Mouse (Mus musculus) limb, embryonic 11.5 days (tissue): ENCODE data around the gene Gm4175. TPM values are rescaled to one million over a fixed set of nuclear protein-coding genes. Genes with fewer than 3 reads are reported as not detected.
"Not testable (repeated sequence)": the region's sequence is repeated elsewhere in the genome, so short reads cannot be mapped to it uniquely, and the experiment has no call there.

Experiments
- ATAC-seq: fragments of 200-750 bp; cut with Nextera tagmentation; 2 replicates; pipeline ENCODE4 v1.8.0; 2017; ENCODE audit warnings: low read depth; ENCODE audit not compliant: insufficient number of reproducible peaks, low FRiP score, low TSS enrichment
- DNase-seq: peaks from one replicate; pipeline ENCODE4 v3.0.0-alpha.2; 2015; ENCODE audit warnings: low spot score
- H3K27ac ChIP-seq: fragments of 300-500 bp; sonication (generic); replicated peaks from 2 replicates; pipeline ENCODE4 v1.5.1; 2014; ENCODE audit warnings: low read depth, mild to moderate bottlenecking, low read length
- H3K27me3 ChIP-seq: fragments of 300-500 bp; sonication (generic); 2 replicates; pipeline ENCODE4 v1.6.1; 2014; ENCODE audit warnings: mild to moderate bottlenecking, low read length, mixed read lengths; ENCODE audit not compliant: control insufficient read depth, insufficient read depth
- H3K36me3 ChIP-seq: fragments of 300-500 bp; sonication (generic); 2 replicates; pipeline ENCODE4 v1.6.1; 2014; ENCODE audit warnings: mild to moderate bottlenecking, low read length, moderate library complexity, mixed read lengths; ENCODE audit not compliant: control insufficient read depth, insufficient read depth
- H3K4me1 ChIP-seq: fragments of 300-500 bp; sonication (generic); 2 replicates; pipeline ENCODE4 v1.6.1; 2014; ENCODE audit warnings: low read length, mixed read lengths; ENCODE audit not compliant: control insufficient read depth, insufficient read depth
- H3K4me2 ChIP-seq: fragments of 300-500 bp; sonication (generic); 2 replicates; pipeline ENCODE4 v1.6.1; 2014; ENCODE audit warnings: low read depth, mild to moderate bottlenecking, moderate library complexity; ENCODE audit not compliant: severe bottlenecking
- H3K4me3 ChIP-seq: fragments of 300-500 bp; sonication (generic); 2 replicates; pipeline ENCODE4 v1.5.1; 2014; ENCODE audit warnings: low read depth, low read length
- H3K9ac ChIP-seq: fragments of 300-500 bp; sonication (generic); 2 replicates; pipeline ENCODE4 v1.6.1; 2014; ENCODE audit warnings: mild to moderate bottlenecking, low read length
- H3K9me3 ChIP-seq: fragments of 300-500 bp; sonication (generic); 2 replicates; pipeline ENCODE4 v1.6.1; 2016; ENCODE audit warnings: low read length; ENCODE audit not compliant: control insufficient read depth
- WGBS: fragments of 180-500 bp; shearing (Covaris S2); extraction: QIAGEN DNeasy Blood & Tissue Kit; methylation state at CpG from one replicate; pipeline ENCODE4 v1.1.7; 2014; 5-methylcytosine and 5-hydroxymethylcytosine counted together
- polyA plus RNA-seq: library from polyadenylated mRNA; unstranded; fragments of >200 nt; fragmentation: Nextera tagmentation; extraction: Ambion mirVana; gene quantifications from 2 replicates; pipeline ENCODE4 v1.2.1, GENCODE M21; 2014

Gene Gm4175
- polyA plus RNA-seq = not detected in 2 replicates

GRCm38 (mm10) chr7:21761375-21761774, at the start of gene Gm4175:
Gene Gm4175 (minus strand): TSS chr7:21761475.
- no CpG with 5 or more reads among the region's 5 CpGs for WGBS
- not testable (repeated sequence) for ATAC-seq, H3K4me2 ChIP-seq, H3K27ac ChIP-seq, H3K4me1 ChIP-seq, H3K27me3 ChIP-seq, DNase-seq, H3K9ac ChIP-seq, H3K36me3 ChIP-seq, H3K4me3 ChIP-seq, H3K9me3 ChIP-seq

DNA sequence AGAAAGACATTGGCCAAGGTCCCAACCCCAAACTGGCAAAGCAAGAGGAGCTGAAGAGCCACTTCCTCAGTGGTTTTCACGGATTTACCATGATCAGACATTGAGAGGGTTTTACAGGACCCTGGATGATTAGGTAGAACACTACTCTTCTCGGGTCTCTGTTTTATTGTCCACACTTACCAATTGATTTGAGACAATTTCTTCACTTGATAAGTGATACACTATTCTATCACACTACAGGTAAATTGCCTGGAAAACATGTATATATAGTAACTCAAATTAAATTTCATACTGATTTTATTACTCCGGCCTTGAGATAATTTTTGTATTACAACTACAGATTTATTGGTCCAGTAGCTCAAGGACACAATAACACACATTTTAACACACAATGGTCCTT, 35.4 kb upstream of the Gm4175 start, which contains the start of gene Gm4177:
Gene Gm4177, minus strand, starts transcription at position 101 of the 400 bp plus-strand sequence.
- H3K36me3 ChIP-seq, H3K4me1 ChIP-seq, DNase-seq, H3K9me3 ChIP-seq, H3K4me3 ChIP-seq, H3K9ac ChIP-seq, H3K4me2 ChIP-seq, H3K27me3 ChIP-seq, ATAC-seq, H3K27ac ChIP-seq: not testable (repeated sequence)
- no CpG with 5 or more reads among the region's 3 CpGs for WGBS

Other genes starting within 250 kb of the Gm4175 start
- not detected in 2 replicates for gene Vmn1r130, start 249.7 kb downstream of the Gm4175 start, polyA plus RNA-seq
- not detected in 2 replicates for gene Vmn1r131, start 215.4 kb downstream of the Gm4175 start, polyA plus RNA-seq
- gene Vmn1r132, start 147.4 kb downstream of the Gm4175 start, polyA plus RNA-seq = not detected in 2 replicates
- not detected in 2 replicates for gene Gm4177, start 35.3 kb upstream of the Gm4175 start, polyA plus RNA-seq
- gene Vmn1r135, start 70.9 kb upstream of the Gm4175 start, polyA plus RNA-seq = not detected in 2 replicates
- not detected in 2 replicates for gene Gm5725, start 82.8 kb upstream of the Gm4175 start, polyA plus RNA-seq
- not detected in 2 replicates for gene Gm5891, start 159.8 kb upstream of the Gm4175 start, polyA plus RNA-seq
- gene Vmn1r137, start 233.1 kb upstream of the Gm4175 start, polyA plus RNA-seq = not detected in 2 replicates